Mouse (Mus musculus) MEL (cell line): ENCODE data around the gene Arid5b. TPM values are rescaled to one million over a fixed set of nuclear protein-coding genes. Genes with fewer than 3 reads are reported as not detected.

ENCODE experiments used
- DNase-seq: peaks from one replicate; pipeline ENCODE4 v3.0.0; 2011; ENCODE audit warnings: low read depth, low spot score
- H3K27ac ChIP-seq: 2 replicates; pipeline ENCODE4 v1.5.1; 2012; ENCODE audit warnings: low read depth, mild to moderate bottlenecking, control low read depth, low read length, moderate library complexity; ENCODE audit not compliant: control insufficient read depth
- H3K27me3 ChIP-seq, 2 experiments: fragments of 150-350 bp in 1 of 2; sonication (generic) in 1 of 2; 2 replicates each; pipeline ENCODE4 v1.6.1; 2012; ENCODE audit warnings: low read length in 2 of 2, mild to moderate bottlenecking in 2 of 2, improper control_type of control experiment in 1 of 2, moderate library complexity in 1 of 2; ENCODE audit not compliant: insufficient read depth in 2 of 2, control insufficient read depth in 1 of 2
- H3K36me3 ChIP-seq, 2 experiments: 2 replicates each; pipeline ENCODE4 v1.6.1; 2012 to 2014; ENCODE audit warnings: low read length in 2 of 2, improper control_type of control experiment in 1 of 2, inconsistent platforms in 1 of 2, mild to moderate bottlenecking in 1 of 2; ENCODE audit not compliant: insufficient read depth in 2 of 2, control insufficient read depth in 1 of 2
- H3K4me1 ChIP-seq, 2 experiments: fragments of 150-350 bp in 1 of 2; sonication (generic) in 1 of 2; 2 replicates each; pipeline ENCODE4 v1.6.1; 2012; ENCODE audit warnings: low read length in 2 of 2, improper control_type of control experiment in 1 of 2, mild to moderate bottlenecking in 1 of 2; ENCODE audit not compliant: insufficient read depth in 2 of 2, control insufficient read depth in 1 of 2
- H3K4me3 ChIP-seq, 2 experiments: fragments of 150-350 bp in 1 of 2; sonication (generic) in 1 of 2; 2 replicates each; pipeline ENCODE4 v1.5.1; 2012; ENCODE audit warnings: low read depth in 2 of 2, low read length in 2 of 2, mild to moderate bottlenecking in 2 of 2, moderate library complexity in 2 of 2, control low read depth in 1 of 2, improper control_type of control experiment in 1 of 2; ENCODE audit not compliant: control insufficient read depth in 1 of 2, insufficient read depth in 1 of 2
- H3K79me2 ChIP-seq: 2 replicates; pipeline ENCODE4 v1.6.1; 2012; ENCODE audit warnings: mild to moderate bottlenecking, low read length, moderate library complexity; ENCODE audit not compliant: control insufficient read depth, poor library complexity, insufficient read depth
- H3K9ac ChIP-seq: 2 replicates; pipeline ENCODE4 v1.6.1; 2012; ENCODE audit warnings: low read depth, mild to moderate bottlenecking, control low read depth, low read length, moderate library complexity; ENCODE audit not compliant: control insufficient read depth, poor library complexity, severe bottlenecking
- H3K9me3 ChIP-seq: fragments of 150-350 bp; sonication (generic); replicated peaks from 2 replicates; pipeline ENCODE4 v1.6.1; 2012; ENCODE audit warnings: mild to moderate bottlenecking, low read length, improper control_type of control experiment, moderate library complexity; ENCODE audit not compliant: insufficient read depth
- CHD2 ChIP-seq: IDR thresholded peaks from 2 replicates; pipeline ENCODE4 v1.6.1; 2011; ENCODE audit warnings: low read length, improper control_type of control experiment
- CTCF ChIP-seq, 3 experiments: IDR thresholded peaks in 2 of 3; conservative IDR thresholded peaks in 1 of 3; 2 replicates each; pipeline ENCODE4 v1.5.1; 2011 to 2012; ENCODE audit warnings: low read length in 3 of 3, low read depth in 2 of 3, mild to moderate bottlenecking in 2 of 3, improper control_type of control experiment in 1 of 3, inconsistent platforms in 1 of 3, mixed read lengths in 1 of 3, moderate library complexity in 1 of 3; ENCODE audit not compliant: control insufficient read depth in 1 of 3, insufficient read depth in 1 of 3, poor library complexity in 1 of 3, severe bottlenecking in 1 of 3
- ELF1 ChIP-seq: IDR thresholded peaks from 2 replicates; pipeline ENCODE4 v1.6.1; 2014; ENCODE audit warnings: low read depth, mild to moderate bottlenecking, inconsistent platforms, low read length, improper control_type of control experiment, moderate library complexity
- ETS1 ChIP-seq: IDR thresholded peaks from 2 replicates; pipeline ENCODE4 v1.6.1; 2012; ENCODE audit warnings: low read depth, mild to moderate bottlenecking, inconsistent platforms, low read length, improper control_type of control experiment, moderate library complexity
- GABPA ChIP-seq: IDR thresholded peaks from 2 replicates; pipeline ENCODE4 v1.6.1; 2012; ENCODE audit warnings: low read depth, mild to moderate bottlenecking, inconsistent platforms, low read length, improper control_type of control experiment, moderate library complexity
- GATA1 ChIP-seq: IDR thresholded peaks from 2 replicates; pipeline ENCODE4 v1.6.1; 2011; ENCODE audit warnings: low read depth, low read length, improper control_type of control experiment
- HCFC1 ChIP-seq: IDR thresholded peaks from 2 replicates; pipeline ENCODE4 v1.6.1; 2012; ENCODE audit warnings: low read depth, mild to moderate bottlenecking, inconsistent platforms, low read length, improper control_type of control experiment, moderate library complexity
- JUND ChIP-seq: IDR thresholded peaks from 2 replicates; pipeline ENCODE4 v1.6.1; 2011; ENCODE audit warnings: low read depth, mild to moderate bottlenecking, improper control_type of control experiment, low read length
- MXI1 ChIP-seq: IDR thresholded peaks from 2 replicates; pipeline ENCODE4 v1.6.1; 2011; ENCODE audit warnings: mild to moderate bottlenecking, low read depth, low read length, improper control_type of control experiment
- NELFE ChIP-seq: IDR thresholded peaks from 2 replicates; pipeline ENCODE4 v1.6.1; 2011; ENCODE audit warnings: low read depth, low read length, improper control_type of control experiment
- NRF1 ChIP-seq: IDR thresholded peaks from 2 replicates; pipeline ENCODE4 v1.6.1; 2014; ENCODE audit warnings: low read depth, mild to moderate bottlenecking, inconsistent platforms, low read length, improper control_type of control experiment, moderate library complexity; ENCODE audit not compliant: poor library complexity, insufficient read depth, severe bottlenecking
- POLR2A ChIP-seq, 2 experiments: IDR thresholded peaks; 2 replicates each; pipeline ENCODE4 v1.6.1; 2011 to 2012; ENCODE audit warnings: low read length in 2 of 2, mild to moderate bottlenecking in 2 of 2, control low read depth in 1 of 2, improper control_type of control experiment in 1 of 2, low read depth in 1 of 2, moderate library complexity in 1 of 2; ENCODE audit not compliant: control insufficient read depth in 1 of 2, insufficient read depth in 1 of 2, poor library complexity in 1 of 2
- POLR2AphosphoS2 ChIP-seq: IDR thresholded peaks from 2 replicates; pipeline ENCODE4 v1.6.1; 2011; ENCODE audit warnings: low read length, improper control_type of control experiment
- RCOR1 ChIP-seq: IDR thresholded peaks from 2 replicates; pipeline ENCODE4 v1.6.1; 2012; ENCODE audit warnings: low read depth, mild to moderate bottlenecking, inconsistent platforms, low read length, improper control_type of control experiment
- TAL1 ChIP-seq: IDR thresholded peaks from 2 replicates; pipeline ENCODE4 v1.6.1; 2012; ENCODE audit warnings: mild to moderate bottlenecking, inconsistent platforms, low read length, moderate library complexity, mixed read lengths
- UBTF ChIP-seq: IDR thresholded peaks from 2 replicates; pipeline ENCODE4 v1.6.1; 2012; ENCODE audit warnings: low read depth, mild to moderate bottlenecking, inconsistent platforms, low read length, improper control_type of control experiment, moderate library complexity, borderline replicate concordance; ENCODE audit not compliant: insufficient read depth
- polyA plus RNA-seq, 2 experiments: library from polyadenylated mRNA; stranded (reverse) in 1 of 2; unstranded in 1 of 2; fragments of >175 nt in 1 of 2; fragments of >200 nt in 1 of 2; gene quantifications; 2 replicates each; pipeline versions ENCODE4 v1.2.1 to v1.2.4; 2012; ENCODE audit warnings: low replicate concordance in 2 of 2, low read depth in 1 of 2; ENCODE audit not compliant: insufficient read length in 2 of 2, insufficient read depth in 1 of 2, missing spikeins in 1 of 2
- total RNA-seq: library from RNA; depleted of rRNA; stranded (reverse); fragments of 300-350 nt; gene quantifications from 2 replicates; pipeline ENCODE4 v1.2.3, GENCODE M21; 2012

Gene Arid5b
- total and polyA plus RNA-seq, 3 experiments: 0.03 TPM; not detected in 2

GRCm38 (mm10) chr10:68079910-68080670, 198.4 kb downstream of the Arid5b start:
- Histone ChIP-seq H3K27me3 (no peaks in the 10 kb centered on the region), H3K9ac (no peak overlapping the region), H3K9me3 (no peaks in the 10 kb centered on the region), H3K27ac (no peak overlapping the region), H3K4me1 (peaks cover 0 to 8% of the 10 kb centered on the region in 2 experiments; a peak in 1 of 4 replicates), H3K79me2 (no peaks in the 10 kb centered on the region)
- peak; percentile 39 for DNase-seq
- peak; percentile 45; the same call in 1 of the 2 replicates for TF ChIP-seq ETS1
- TF ChIP-seq GATA1: peak; percentile 15; the same call in 1 of the 2 replicates
- TF ChIP-seq HCFC1: no peak
- TF ChIP-seq CHD2: no peak
- TF ChIP-seq, all 39 proteins: peak for 2
- peaks cover 0 to 3% of the 10 kb centered on the region in 2 experiments; a peak in 1 of 4 replicates for H3K36me3 ChIP-seq
- H3K4me3 ChIP-seq: no peak overlapping the region

- H3K4me1 ChIP-seq: peaks cover 0 to 8% of the 10 kb centered on the region in 2 experiments; a peak in 1 of 4 replicates
- H3K79me2 ChIP-seq: no peaks in the 10 kb centered on the region
- peaks cover 0 to 3% of the 10 kb centered on the region in 2 experiments; a peak in 1 of 4 replicates for H3K36me3 ChIP-seq
- H3K9ac ChIP-seq: no peak overlapping the region
- DNase-seq: no peak
- TF ChIP-seq ETS1 (no peak), JUND (no peak), CHD2 (no peak), MXI1 (no peak), POLR2A (IDR thresholded peaks at IDR 0.05; ENCODE audit: control insufficient read depth in 1 of 2, insufficient read depth in 1 of 2, low read depth in 1 of 2, low read length in 2 of 2, poor library complexity in 1 of 2) (no peak), CTCF (IDR thresholded peaks at IDR 0.05 in 2 of 3, conservative IDR thresholded peaks at IDR 0.05 in 1 of 3; ENCODE audit: control insufficient read depth in 1 of 3, insufficient read depth in 1 of 3, low read depth in 2 of 3, low read length in 3 of 3, poor library complexity in 1 of 3, severe bottlenecking in 1 of 3) (no peak), UBTF (no peak), NELFE (no peak), GATA1 (no peak), NRF1 (no peak), ELF1 (no peak), RCOR1 (no peak), POLR2AphosphoS2 (no peak), TAL1 (no peak), HCFC1 (no peak), GABPA (no peak)
- H3K9me3 ChIP-seq: no peaks in the 10 kb centered on the region
- H3K4me3 ChIP-seq: no peak overlapping the region
- H3K27me3 ChIP-seq: no peaks in the 10 kb centered on the region
- H3K27ac ChIP-seq: no peak overlapping the region
Measured at GRCm38 (mm10) chr10:68078708-68079107, 199.8 kb downstream of the Arid5b start.
